Mouse (Mus musculus): ENCODE results near the gene Ivd. TPM values are rescaled to one million over a fixed set of nuclear protein-coding genes. Genes with fewer than 3 reads are reported as not detected.

The Ivd gene
- polyA plus RNA-seq, 1 experiment from 2014 or later: 47.0 TPM

DNA sequence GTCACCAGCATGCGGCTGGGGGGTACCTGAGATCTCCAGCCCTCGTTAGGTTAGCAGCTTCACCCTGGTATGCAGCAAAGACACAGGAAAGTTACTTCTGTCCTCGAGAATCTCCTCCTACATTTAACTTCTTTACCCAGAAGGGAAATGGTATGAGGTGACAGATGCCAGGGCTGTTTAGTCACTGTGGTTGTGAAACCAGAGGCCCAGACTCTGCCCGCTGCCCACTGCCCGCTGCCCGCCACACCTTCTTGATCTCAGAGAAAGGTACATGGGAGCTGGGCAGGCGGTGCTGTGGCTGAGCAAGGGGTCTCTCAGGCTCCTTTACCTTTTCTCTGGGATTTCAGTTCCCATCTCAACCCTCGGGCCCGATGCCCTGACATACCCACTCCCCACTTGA is 14.7 kb downstream of the Ivd start:
- no peak overlapping the region for H3K4me2 ChIP-seq (ENCODE audit: low read depth, low read length)
- H3K36me3 ChIP-seq (replicated peaks; ENCODE audit: insufficient read depth, low read length): peaks cover 41% of the 10 kb centered on the region
- no peak for TF ChIP-seq EP300 (IDR thresholded peaks at IDR 0.05; ENCODE audit: low read depth)
- TF ChIP-seq CTCF (IDR thresholded peaks at IDR 0.05; ENCODE audit: low read depth): no peak
- no peaks in the 10 kb centered on the region for H3K27me3 ChIP-seq (ENCODE audit: insufficient read depth, low read length)
- no peak for DNase-seq
- no peak for ATAC-seq
- H3K9ac ChIP-seq (replicated peaks): no peak overlapping the region
- 80% methylated on average over 9 of the region's 9 CpGs for WGBS (ENCODE audit: insufficient replicate concordance)
- H3K4me1 ChIP-seq (ENCODE audit: insufficient read depth): no peaks in the 10 kb centered on the region
- H3K9me3 ChIP-seq (ENCODE audit: low read length): no peaks in the 10 kb centered on the region
- H3K4me3 ChIP-seq (ENCODE audit: low read depth, low read length): no peak overlapping the region
- H3K27ac ChIP-seq (ENCODE audit: low read depth): no peak overlapping the region

DNA sequence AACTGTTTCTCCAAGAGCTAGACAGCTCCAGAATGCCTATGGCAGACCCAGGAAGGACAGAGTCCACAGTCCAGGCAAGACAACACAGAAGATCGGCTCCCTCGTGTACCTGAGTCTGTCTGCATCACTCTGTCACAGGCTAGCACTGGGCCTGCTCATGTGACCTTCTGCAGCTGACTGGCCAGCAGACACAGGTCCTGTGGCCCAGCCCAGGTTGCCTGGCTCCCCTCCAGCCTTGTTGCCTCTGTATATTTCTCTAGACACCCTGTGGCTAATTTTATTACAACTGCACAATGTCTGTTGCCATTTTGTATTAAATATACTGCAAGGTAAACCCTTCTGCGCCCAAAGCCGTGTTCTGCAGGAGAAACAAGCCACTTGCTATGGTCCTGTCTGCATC is 19.3 kb downstream of the Ivd start:
- no peak overlapping the region for H3K9ac ChIP-seq (replicated peaks)
- peaks cover 2% of the 10 kb centered on the region; the same call in 1 of the 2 replicates for H3K27me3 ChIP-seq (ENCODE audit: insufficient read depth, low read length)
- no peak overlapping the region for H3K27ac ChIP-seq (ENCODE audit: low read depth)
- TF ChIP-seq EP300 (IDR thresholded peaks at IDR 0.05; ENCODE audit: low read depth) (no peak), CTCF (IDR thresholded peaks at IDR 0.05; ENCODE audit: low read depth) (no peak)
- H3K4me2 ChIP-seq (ENCODE audit: low read depth, low read length): no peak overlapping the region
- no peaks in the 10 kb centered on the region for H3K9me3 ChIP-seq (ENCODE audit: low read length)
- WGBS (ENCODE audit: insufficient replicate concordance): 75% methylated on average over 4 of the region's 4 CpGs
- DNase-seq (no peak), ATAC-seq (no peak)
- no peak overlapping the region for H3K4me3 ChIP-seq (ENCODE audit: low read depth, low read length)
- peaks cover 24% of the 10 kb centered on the region for H3K36me3 ChIP-seq (replicated peaks; ENCODE audit: insufficient read depth, low read length)
- H3K4me1 ChIP-seq (ENCODE audit: insufficient read depth): peaks cover 12% of the 10 kb centered on the region

DNA sequence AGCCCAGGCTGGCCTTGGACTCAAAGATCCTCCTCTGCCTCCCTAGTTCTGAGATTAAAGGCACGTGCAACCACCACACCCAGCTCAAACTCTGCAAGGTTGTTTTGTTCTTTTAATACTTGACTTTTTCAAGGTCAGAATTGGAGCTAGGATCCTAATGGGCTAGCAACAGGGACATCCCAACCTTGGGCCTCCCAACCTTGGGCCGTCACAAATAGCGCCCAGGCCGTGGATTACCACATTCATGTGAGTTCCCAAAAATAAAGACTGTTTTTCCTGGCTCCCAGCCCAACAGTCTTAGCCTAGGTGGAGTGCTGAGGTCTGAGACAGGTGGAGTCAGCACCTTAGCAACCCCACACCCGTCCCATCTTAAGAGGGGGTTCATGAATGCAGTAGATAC is 20.2 kb downstream of the Ivd start:
- no peak overlapping the region for H3K27ac ChIP-seq (ENCODE audit: low read depth)
- H3K9ac ChIP-seq (replicated peaks): no peak overlapping the region
- peaks cover 2% of the 10 kb centered on the region; the same call in 1 of the 2 replicates for H3K27me3 ChIP-seq (ENCODE audit: insufficient read depth, low read length)
- no peak overlapping the region for H3K4me3 ChIP-seq (ENCODE audit: low read depth, low read length)
- peaks cover 14% of the 10 kb centered on the region for H3K4me1 ChIP-seq (ENCODE audit: insufficient read depth)
- DNase-seq: no peak
- H3K9me3 ChIP-seq (ENCODE audit: low read length): no peaks in the 10 kb centered on the region
- H3K36me3 ChIP-seq (replicated peaks; ENCODE audit: insufficient read depth, low read length): peaks cover 16% of the 10 kb centered on the region
- H3K4me2 ChIP-seq (ENCODE audit: low read depth, low read length): no peak overlapping the region
- TF ChIP-seq CTCF (IDR thresholded peaks at IDR 0.05; ENCODE audit: low read depth) (no peak), EP300 (IDR thresholded peaks at IDR 0.05; ENCODE audit: low read depth) (no peak)
- no peak for ATAC-seq
- 67% methylated on average over 5 of the region's 5 CpGs for WGBS (ENCODE audit: insufficient replicate concordance)

DNA sequence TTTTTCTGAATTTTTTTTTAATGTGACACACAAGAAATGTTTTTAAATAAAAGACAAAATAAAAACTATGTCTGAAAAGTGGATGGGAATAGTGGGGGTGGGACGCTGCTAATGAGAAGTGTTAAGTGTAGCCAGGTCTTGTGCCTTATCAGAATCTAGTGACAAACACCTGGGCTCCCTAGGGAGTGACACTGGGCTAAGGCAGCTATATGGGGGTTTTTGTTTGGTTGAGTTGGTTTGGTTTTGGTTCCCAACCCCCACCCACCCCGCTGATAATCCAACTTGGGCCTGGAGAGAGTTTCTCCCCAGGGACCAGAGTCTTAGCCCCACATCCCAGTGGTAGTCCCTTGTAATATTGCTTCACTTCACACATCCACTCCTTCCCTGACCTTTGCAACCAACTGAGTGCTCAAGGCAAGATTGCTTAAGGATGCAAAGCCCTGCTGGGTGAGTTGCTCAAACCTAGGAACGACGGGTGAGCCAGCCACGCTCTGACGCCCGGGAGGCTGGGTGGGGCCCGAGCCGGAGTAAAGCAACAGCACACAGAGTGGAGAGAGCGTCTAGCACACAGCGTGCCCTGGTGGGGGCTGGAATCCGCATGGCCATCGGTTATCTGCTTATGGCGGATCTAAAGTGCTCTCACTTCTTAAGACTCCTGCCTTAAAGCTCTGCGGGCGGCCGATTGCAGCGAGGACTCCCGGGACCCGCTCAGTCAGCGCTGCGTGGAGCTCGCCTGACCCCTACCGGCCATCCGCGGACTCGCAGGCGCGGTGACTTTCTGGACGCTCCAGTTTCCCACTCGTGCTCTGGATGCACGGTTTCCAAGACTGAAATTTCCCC is 21.3 kb downstream of the Ivd start:
- peak overlapping the region; percentile 76 for H3K4me2 ChIP-seq (ENCODE audit: low read depth, low read length)
- H3K9ac ChIP-seq (replicated peaks): no peak overlapping the region
- peaks cover 2% of the 10 kb centered on the region; the same call in 1 of the 2 replicates for H3K27me3 ChIP-seq (ENCODE audit: insufficient read depth, low read length)
- H3K4me1 ChIP-seq (ENCODE audit: insufficient read depth): peaks cover 21% of the 10 kb centered on the region
- peak; percentile 90 for DNase-seq
- H3K9me3 ChIP-seq (ENCODE audit: low read length): no peaks in the 10 kb centered on the region
- H3K27ac ChIP-seq (ENCODE audit: low read depth): no peak overlapping the region
- peaks cover 6% of the 10 kb centered on the region; the same call in 1 of the 2 replicates for H3K36me3 ChIP-seq (replicated peaks; ENCODE audit: insufficient read depth, low read length)
- H3K4me3 ChIP-seq (ENCODE audit: low read depth, low read length): peak overlapping the region; percentile 44
- ATAC-seq: peak; percentile 61
- WGBS (ENCODE audit: insufficient replicate concordance): 3% methylated on average over 32 of the region's 32 CpGs
- TF ChIP-seq EP300 (IDR thresholded peaks at IDR 0.05; ENCODE audit: low read depth) (peak; percentile 36; the same call in 1 of the 2 replicates), CTCF (IDR thresholded peaks at IDR 0.05; ENCODE audit: low read depth) (peak; percentile 100)

DNA sequence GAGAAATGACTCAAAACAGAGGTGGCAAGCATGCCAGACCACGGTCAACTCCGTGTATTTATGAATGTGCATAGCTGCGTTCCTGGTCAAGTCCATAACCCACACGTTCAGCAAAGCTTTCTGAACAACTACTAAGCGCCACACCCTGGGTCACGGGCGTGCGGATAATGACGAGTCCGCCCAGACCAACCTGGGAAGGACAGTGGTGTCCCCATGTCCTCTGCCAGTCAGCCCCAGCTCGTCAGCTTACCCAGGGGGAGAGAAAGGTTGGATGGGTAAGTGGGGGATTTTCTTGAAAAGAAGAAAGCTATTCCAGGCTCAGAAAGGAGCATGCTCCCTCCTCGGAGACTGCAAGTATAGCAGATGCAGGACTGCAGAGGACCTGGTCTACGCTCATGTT is 25.7 kb downstream of the Ivd start:
- Histone ChIP-seq H3K9ac (replicated peaks) (peak overlapping the region; percentile 39; the same call in 1 of the 2 replicates), H3K4me1 (ENCODE audit: insufficient read depth) (peaks cover 26% of the 10 kb centered on the region), H3K4me3 (ENCODE audit: low read depth, low read length) (peak overlapping the region; percentile 32; the same call in 1 of the 2 replicates), H3K4me2 (ENCODE audit: low read depth, low read length) (peak overlapping the region; percentile 72), H3K9me3 (ENCODE audit: low read length) (no peaks in the 10 kb centered on the region), H3K27me3 (ENCODE audit: insufficient read depth, low read length) (peaks cover 2% of the 10 kb centered on the region; the same call in 1 of the 2 replicates), H3K36me3 (replicated peaks; ENCODE audit: insufficient read depth, low read length) (no peaks in the 10 kb centered on the region), H3K27ac (ENCODE audit: low read depth) (peak overlapping the region; percentile 61)
- DNase-seq (no peak), ATAC-seq (peak; percentile 37)
- TF ChIP-seq CTCF (IDR thresholded peaks at IDR 0.05; ENCODE audit: low read depth) (no peak), EP300 (IDR thresholded peaks at IDR 0.05; ENCODE audit: low read depth) (no peak)
- 46% methylated on average over 13 of the region's 13 CpGs for WGBS (ENCODE audit: insufficient replicate concordance)

DNA sequence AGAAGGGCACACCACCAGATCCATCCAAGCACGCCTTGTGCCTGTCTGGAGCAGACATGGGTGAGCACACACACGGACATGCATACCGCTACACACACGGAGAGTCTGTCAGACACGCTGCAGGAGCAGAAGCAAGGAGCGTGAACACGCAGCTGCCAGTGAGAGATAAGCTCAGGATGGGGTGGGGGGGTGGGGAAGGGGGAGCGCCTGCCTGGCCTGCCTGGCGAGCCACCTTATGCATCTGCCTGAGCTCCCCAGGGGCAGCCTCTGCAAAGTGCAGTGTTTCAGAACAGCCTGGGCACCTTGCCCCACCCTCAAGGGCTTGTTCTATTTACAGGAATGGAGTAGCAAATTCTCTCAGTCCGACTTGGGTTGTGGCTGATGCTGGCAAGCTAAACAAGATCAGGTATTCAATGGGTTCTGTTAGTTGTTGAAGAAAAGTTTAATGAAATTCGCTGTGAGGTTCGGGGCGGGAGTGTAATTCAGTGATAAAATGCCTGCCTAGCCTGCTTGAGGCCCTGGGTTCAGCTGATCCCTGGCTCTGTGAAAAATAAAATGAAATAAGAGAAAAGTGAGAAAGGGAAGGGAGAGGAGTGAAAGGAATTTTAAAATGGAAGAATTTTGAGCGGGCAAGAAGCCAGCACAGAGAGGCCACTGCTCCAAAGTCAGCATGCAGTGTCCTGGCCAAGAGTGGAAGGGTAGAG is 26.2 kb downstream of the Ivd start:
- ATAC-seq (peak; percentile 89), DNase-seq (peak; percentile 81)
- peak overlapping the region; percentile 39; the same call in 1 of the 2 replicates for H3K9ac ChIP-seq (replicated peaks)
- H3K36me3 ChIP-seq (replicated peaks; ENCODE audit: insufficient read depth, low read length): no peaks in the 10 kb centered on the region
- H3K4me3 ChIP-seq (ENCODE audit: low read depth, low read length): peak overlapping the region; percentile 32; the same call in 1 of the 2 replicates
- H3K27me3 ChIP-seq (ENCODE audit: insufficient read depth, low read length): peaks cover 2% of the 10 kb centered on the region; the same call in 1 of the 2 replicates
- no peaks in the 10 kb centered on the region for H3K9me3 ChIP-seq (ENCODE audit: low read length)
- H3K4me1 ChIP-seq (ENCODE audit: insufficient read depth): peaks cover 20% of the 10 kb centered on the region
- peak overlapping the region; percentile 69 for H3K27ac ChIP-seq (ENCODE audit: low read depth)
- WGBS (ENCODE audit: insufficient replicate concordance): 14% methylated on average over 14 of the region's 14 CpGs
- peak overlapping the region; percentile 72 for H3K4me2 ChIP-seq (ENCODE audit: low read depth, low read length)
- TF ChIP-seq EP300 (IDR thresholded peaks at IDR 0.05; ENCODE audit: low read depth) (peak; percentile 52; the same call in 1 of the 2 replicates), CTCF (IDR thresholded peaks at IDR 0.05; ENCODE audit: low read depth) (no peak)

All from liver, postnatal 0 days (tissue).